Mouse (Mus musculus) midbrain, embryonic 15.5 days (tissue): ENCODE data around the gene Fam181a. TPM values are rescaled to one million over a fixed set of nuclear protein-coding genes. Genes with fewer than 3 reads are reported as not detected.

Experiments used
- polyA plus RNA-seq: library from polyadenylated mRNA; unstranded; fragments of >200 nt; fragmentation: Nextera tagmentation; extraction: Ambion mirVana; gene quantifications from 2 replicates; pipeline ENCODE4 v1.2.1, GENCODE M21; 2015

Gene Fam181a
- polyA plus RNA-seq, 1 experiment from 2014 or later, result 7.7 TPM

Other genes starting within 250 kb of the Fam181a start
- gene Prima1, start 68.8 kb upstream of the Fam181a start, polyA plus RNA-seq, result 1.2 and 1.5 TPM in 2 replicates
- gene Asb2, start 45.0 kb downstream of the Fam181a start, polyA plus RNA-seq, result 0.81 and 1.1 TPM in 2 replicates
- 23.9 and 28.4 TPM in 2 replicates for gene Otub2, start 77.7 kb downstream of the Fam181a start, polyA plus RNA-seq
- 1.8 and 2.0 TPM in 2 replicates for gene 9330161L09Rik, start 96.8 kb downstream of the Fam181a start, polyA plus RNA-seq
- 138 and 139 TPM in 2 replicates for gene Ddx24, start 114.9 kb downstream of the Fam181a start, polyA plus RNA-seq
- gene Ifi27, start 123.2 kb downstream of the Fam181a start, polyA plus RNA-seq, result 15.1 and 15.4 TPM in 2 replicates
- 6.2 and 10.0 TPM in 2 replicates for gene Ifi27l2a, start 132.7 kb downstream of the Fam181a start, polyA plus RNA-seq
- gene Ifi27l2b, start 146.2 kb downstream of the Fam181a start, polyA plus RNA-seq, result not detected in 2 replicates
- 2.7 and 2.9 TPM in 2 replicates for gene Ppp4r4, start 221.3 kb downstream of the Fam181a start, polyA plus RNA-seq